Mouse (Mus musculus): ENCODE measurements around the gene Ugt1a7c. TPM values are rescaled to one million over a fixed set of nuclear protein-coding genes. Genes with fewer than 3 reads are reported as not detected.
"Not testable (repeated sequence)": the region's sequence is repeated elsewhere in the genome, so short reads cannot be mapped to it uniquely, and the experiment has no call there.

Gene Ugt1a7c
- polyA plus RNA-seq, 1 experiment = 184 TPM

GRCm38 (mm10) chr1:88125827-88126360 lies 31.0 kb downstream of the Ugt1a7c start:
- peak overlapping the region; percentile 57 for H3K27ac ChIP-seq (ENCODE audit: insufficient read depth, low read depth, low read length)
- H3K4me3 ChIP-seq (ENCODE audit: insufficient read depth, low read length) = not testable (repeated sequence)
- peaks cover 45% of the 10 kb centered on the region for H3K4me1 ChIP-seq (ENCODE audit: control insufficient read depth, insufficient read depth, low read length)

DNA sequence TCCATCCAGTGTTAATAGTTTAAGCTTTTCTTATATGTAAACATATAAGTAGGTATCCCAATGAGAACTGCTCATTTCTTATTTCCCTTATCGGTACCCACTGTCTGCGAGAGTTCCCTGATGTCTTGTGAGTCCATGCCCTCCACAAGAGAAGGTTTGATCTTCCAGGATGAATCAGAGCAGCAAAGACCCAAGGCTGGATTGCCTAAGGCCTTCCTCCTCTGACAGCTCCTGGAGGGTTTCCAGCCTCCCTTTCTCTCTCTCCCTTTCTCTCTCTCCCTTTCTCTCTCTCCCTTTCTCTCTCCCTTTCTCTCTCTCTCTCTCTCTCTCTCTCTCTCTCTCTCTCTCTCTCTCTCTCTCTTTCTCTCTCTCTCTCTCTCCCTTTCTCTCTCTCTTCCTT lies 34.2 kb downstream of the Ugt1a7c start:
- H3K27ac ChIP-seq (ENCODE audit: insufficient read depth, low read depth, low read length); H3K4me3 ChIP-seq (ENCODE audit: insufficient read depth, low read length): not testable (repeated sequence)
- peaks cover 54% of the 10 kb centered on the region for H3K4me1 ChIP-seq (ENCODE audit: control insufficient read depth, insufficient read depth, low read length)

DNA sequence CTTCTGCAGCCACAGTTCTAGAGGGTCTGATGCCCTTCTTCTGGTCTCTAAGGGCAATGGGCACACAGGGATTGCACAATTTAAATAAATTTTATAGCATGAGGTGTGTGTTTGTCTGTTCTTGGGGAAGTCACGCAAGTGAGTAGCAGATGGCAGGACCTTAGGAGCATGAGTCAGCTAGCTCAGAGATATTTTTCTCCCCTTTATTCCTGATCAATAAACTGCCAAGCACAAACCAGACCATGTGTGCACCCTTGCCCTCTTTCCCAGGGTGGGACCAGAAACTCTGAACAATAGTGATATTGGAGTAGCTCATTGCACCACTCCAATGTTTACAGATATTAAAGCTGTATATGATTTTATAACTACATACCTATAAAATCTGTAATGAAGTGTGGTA lies 35.4 kb downstream of the Ugt1a7c start:
- H3K4me3 ChIP-seq (ENCODE audit: insufficient read depth, low read length); H3K27ac ChIP-seq (ENCODE audit: insufficient read depth, low read depth, low read length): not testable (repeated sequence)
- H3K4me1 ChIP-seq (ENCODE audit: control insufficient read depth, insufficient read depth, low read length) = peaks cover 57% of the 10 kb centered on the region

- Histone ChIP-seq H3K4me1 (ENCODE audit: control insufficient read depth, insufficient read depth, low read length) (peaks cover 45% of the 10 kb centered on the region), H3K27ac (ENCODE audit: insufficient read depth, low read depth, low read length) (peak overlapping the region; percentile 87), H3K4me3 (ENCODE audit: insufficient read depth, low read length) (peak overlapping the region; percentile 32)
- TF ChIP-seq POLR2A (IDR thresholded peaks at IDR 0.05; ENCODE audit: borderline replicate concordance, low read depth, low read length) (no peak), CTCF (IDR thresholded peaks at IDR 0.05; ENCODE audit: low read depth, low read length) (no peak)
These were observed 39.1 kb downstream of the Ugt1a7c start for GRCm38 (mm10) chr1:88133908-88134456.

- Histone ChIP-seq H3K4me3 (ENCODE audit: insufficient read depth, low read length) (peak within 1 kb of the TSS; percentile 32), H3K27ac (ENCODE audit: insufficient read depth, low read depth, low read length) (peak within 1 kb of the TSS; percentile 87), H3K4me1 (ENCODE audit: control insufficient read depth, insufficient read depth, low read length) (peaks cover 44% of the 10 kb centered on the region)
These were observed 39.7 kb downstream of the Ugt1a7c start, which contains the start of gene Ugt1a6a for GRCm38 (mm10) chr1:88134457-88135011. Gene Ugt1a6a, plus strand, starts transcription at chr1:88134809.

DNA sequence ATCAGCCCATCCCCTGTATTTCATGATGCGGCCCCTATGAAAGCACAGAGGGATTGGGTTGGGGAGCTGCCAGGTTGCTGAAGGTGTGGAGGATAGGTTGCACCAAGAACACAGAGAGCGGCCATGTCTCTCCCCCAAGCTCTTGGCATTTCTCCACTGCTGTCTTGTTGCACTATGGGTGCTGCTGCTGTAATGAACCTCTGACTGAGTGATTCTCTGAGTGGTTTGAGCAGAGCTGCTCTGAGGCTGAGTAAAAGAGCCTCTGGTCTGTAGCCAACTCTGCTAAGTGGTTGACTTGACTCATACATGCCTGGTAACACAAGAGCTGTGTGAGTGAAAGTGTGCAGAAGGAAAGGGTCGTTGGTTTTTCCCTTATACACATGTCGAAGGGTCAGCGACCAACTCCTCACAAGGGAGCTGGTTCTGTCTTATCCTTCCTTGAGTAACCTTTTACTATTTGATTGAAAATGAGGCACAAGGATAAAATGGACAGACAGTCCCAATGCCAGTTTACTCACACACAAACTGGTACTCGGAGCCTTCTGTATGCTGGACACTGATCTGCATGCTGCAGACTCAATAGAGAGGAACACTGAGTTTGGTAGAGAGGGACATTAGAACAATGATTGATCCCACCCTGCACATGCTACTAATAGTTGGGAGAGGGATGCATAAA lies 40.5 kb downstream of the Ugt1a7c start:
- Histone ChIP-seq H3K4me1 (ENCODE audit: control insufficient read depth, insufficient read depth, low read length) (peaks cover 39% of the 10 kb centered on the region), H3K27ac (ENCODE audit: insufficient read depth, low read depth, low read length) (peak overlapping the region; percentile 27; the same call in 1 of the 2 replicates)
- not testable (repeated sequence) for H3K4me3 ChIP-seq (ENCODE audit: insufficient read depth, low read length)

DNA sequence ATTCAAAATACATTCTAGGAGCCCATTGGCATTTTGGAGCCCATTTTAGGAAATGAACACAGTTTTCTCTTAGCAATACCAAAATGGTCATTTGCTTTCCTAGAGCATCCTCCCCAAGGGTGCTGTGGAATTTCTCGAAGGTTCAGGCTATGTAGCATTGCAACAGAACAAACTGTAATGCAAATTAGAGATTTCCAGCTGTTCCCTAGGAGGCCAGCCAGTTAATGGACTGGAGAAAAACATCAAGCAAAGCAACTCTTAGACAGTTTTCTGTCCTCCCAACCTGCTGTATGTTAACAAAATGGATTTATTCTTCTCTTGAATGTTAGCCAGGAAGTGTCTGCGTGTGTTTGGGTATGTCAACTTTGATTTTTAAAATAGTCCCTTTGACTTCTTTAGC lies 41.8 kb downstream of the Ugt1a7c start:
- H3K27ac ChIP-seq (ENCODE audit: insufficient read depth, low read depth, low read length) = no peak overlapping the region
- peaks cover 40% of the 10 kb centered on the region for H3K4me1 ChIP-seq (ENCODE audit: control insufficient read depth, insufficient read depth, low read length)
- no peak for TF ChIP-seq CTCF (IDR thresholded peaks at IDR 0.05; ENCODE audit: low read depth, low read length)
- H3K4me3 ChIP-seq (ENCODE audit: insufficient read depth, low read length) = no peak overlapping the region

DNA sequence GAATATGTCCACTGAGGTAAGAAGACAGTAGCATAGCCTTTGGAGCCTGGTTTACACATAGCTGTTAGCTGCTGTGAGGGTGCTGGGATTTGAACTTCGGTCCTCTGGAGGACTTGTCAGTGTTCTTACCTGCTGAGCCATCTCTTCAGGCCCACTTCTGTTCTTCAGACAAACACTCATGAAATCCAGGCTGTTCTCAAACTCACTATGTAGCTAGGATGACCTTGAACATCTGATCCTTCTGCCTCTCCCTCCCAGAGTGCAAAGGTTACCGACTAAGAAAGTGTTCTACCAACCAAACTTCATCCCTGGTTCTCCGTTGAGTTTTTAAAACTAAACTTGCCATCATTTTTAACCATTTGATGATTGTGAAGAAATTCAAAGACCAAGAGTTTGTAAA lies 42.4 kb downstream of the Ugt1a7c start:
- H3K27ac ChIP-seq (ENCODE audit: insufficient read depth, low read depth, low read length) = no peak overlapping the region
- H3K4me1 ChIP-seq (ENCODE audit: control insufficient read depth, insufficient read depth, low read length) = peaks cover 40% of the 10 kb centered on the region
- TF ChIP-seq POLR2A (IDR thresholded peaks at IDR 0.05; ENCODE audit: borderline replicate concordance, low read depth, low read length) (no peak), CTCF (IDR thresholded peaks at IDR 0.05; ENCODE audit: low read depth, low read length) (no peak)
- H3K4me3 ChIP-seq (ENCODE audit: insufficient read depth, low read length) = no peak overlapping the region

DNA sequence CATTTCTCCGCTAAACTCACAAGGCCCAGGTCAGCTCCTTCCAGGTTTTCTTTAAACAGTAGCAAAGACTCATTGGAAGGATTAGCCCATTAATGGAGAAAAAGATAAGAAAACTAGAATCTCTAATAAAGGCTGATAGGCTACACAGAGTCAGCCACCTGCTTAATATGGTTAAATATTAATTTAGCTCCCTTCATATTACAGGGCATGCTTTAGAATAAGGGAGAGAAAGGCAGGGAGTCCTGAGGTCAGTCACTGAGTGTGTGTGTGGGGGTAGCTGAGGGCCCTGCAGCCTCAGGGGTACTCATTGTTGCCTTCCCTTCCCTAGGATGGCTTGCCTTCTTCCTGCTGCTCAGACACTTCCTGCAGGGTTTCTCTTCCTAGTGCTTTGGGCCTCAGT lies 43.3 kb downstream of the Ugt1a7c start:
- H3K27ac ChIP-seq (ENCODE audit: insufficient read depth, low read depth, low read length) = no peak overlapping the region
- TF ChIP-seq CTCF (IDR thresholded peaks at IDR 0.05; ENCODE audit: low read depth, low read length) = no peak
- no peak for TF ChIP-seq POLR2A (IDR thresholded peaks at IDR 0.05; ENCODE audit: borderline replicate concordance, low read depth, low read length)
- H3K4me1 ChIP-seq (ENCODE audit: control insufficient read depth, insufficient read depth, low read length) = peaks cover 35% of the 10 kb centered on the region
- no peak overlapping the region for H3K4me3 ChIP-seq (ENCODE audit: insufficient read depth, low read length)

- peaks cover 23% of the 10 kb centered on the region for H3K4me1 ChIP-seq (ENCODE audit: control insufficient read depth, insufficient read depth, low read length)
- H3K27ac ChIP-seq (ENCODE audit: insufficient read depth, low read depth, low read length); H3K4me3 ChIP-seq (ENCODE audit: insufficient read depth, low read length): not testable (repeated sequence)
These were observed 45.6 kb downstream of the Ugt1a7c start for GRCm38 (mm10) chr1:88140492-88140891.

All from bone marrow macrophage, adult 2 months (primary cell).